Mouse (Mus musculus) stomach, postnatal 0 days (tissue): ENCODE results near the gene Irf2bpl.

Source experiments
- CTCF ChIP-seq: IDR thresholded peaks from 2 replicates; pipeline ENCODE4 v1.5.1; 2016; ENCODE audit warnings: antibody characterized with exemption, low read depth, mild to moderate bottlenecking, moderate library complexity
- EP300 ChIP-seq: optimal IDR thresholded peaks from 2 replicates; pipeline ENCODE3; 2016; ENCODE audit warnings: antibody characterized with exemption

- TF ChIP-seq CTCF: peak; percentile 8; the same call in 1 of the 2 replicates
- TF ChIP-seq EP300: no peak
Observed at GRCm38 (mm10) chr12:86882279-86883018, 2.1 kb downstream of the Irf2bpl start.
